Mouse (Mus musculus) activated CD4-positive, CD25-positive, alpha-beta regulatory T cell, adult 4 months (primary cell): ENCODE measurements around the gene Adamts5. TPM values are rescaled to one million over a fixed set of nuclear protein-coding genes. Genes with fewer than 3 reads are reported as not detected.

Source experiments
- ATAC-seq: one replicate; pipeline ENCODE4 v1.8.0; 2017
- polyA plus RNA-seq, 2 experiments: library from polyadenylated mRNA; unstranded; fragments of 100-300 nt; shearing (Covaris generic); gene quantifications; one replicate each; pipeline ENCODE4 v1.2.1; 2017

Gene Adamts5
- polyA plus RNA-seq: under 1 TPM in 1 of 2 experiments, not detected in 1; 0.12 TPM

DNA sequence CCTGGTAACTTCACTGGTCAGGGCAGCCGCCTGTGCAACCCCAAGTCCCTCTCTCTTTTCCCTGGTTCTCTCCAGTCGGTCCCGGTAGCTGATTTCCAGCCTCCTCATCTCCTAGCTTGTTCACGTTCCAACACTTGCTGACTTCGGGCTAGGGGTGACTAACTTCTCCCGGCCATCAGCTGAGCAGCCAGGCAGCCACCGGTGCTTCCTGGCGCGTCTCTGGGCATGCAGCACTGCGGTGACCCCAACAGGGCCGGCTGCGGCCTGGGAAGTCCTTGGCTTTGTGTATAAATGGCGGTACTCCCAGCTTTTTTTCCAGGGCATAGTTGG lies at the start of gene Adamts5:
Gene Adamts5, minus strand, starts transcription at position 248 of the 330 bp plus-strand sequence.
- no peak for ATAC-seq

DNA sequence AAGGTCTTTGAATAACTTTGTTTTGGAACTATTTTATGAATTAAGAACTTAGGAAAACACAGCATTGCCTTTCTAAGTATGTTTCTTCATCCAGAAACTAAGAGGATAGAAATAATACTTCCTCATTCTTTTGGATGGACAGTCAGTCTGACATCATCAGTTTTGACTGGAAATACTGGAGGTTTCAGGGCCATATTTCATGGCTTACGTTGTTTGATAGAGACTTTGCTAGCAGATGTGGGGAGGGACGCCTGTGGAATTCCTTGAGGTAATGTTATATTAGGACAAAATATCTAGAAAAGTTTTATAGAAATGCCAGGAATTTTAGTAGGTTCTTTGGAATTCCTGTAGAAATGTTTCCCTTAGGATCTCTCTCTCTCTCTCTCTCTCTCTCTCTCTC lies 48.7 kb upstream of the Adamts5 start:
- no peak for ATAC-seq

GRCm38 (mm10) chr16:85926004-85926403 lies 24.4 kb upstream of the Adamts5 start:
- no peak for ATAC-seq

DNA sequence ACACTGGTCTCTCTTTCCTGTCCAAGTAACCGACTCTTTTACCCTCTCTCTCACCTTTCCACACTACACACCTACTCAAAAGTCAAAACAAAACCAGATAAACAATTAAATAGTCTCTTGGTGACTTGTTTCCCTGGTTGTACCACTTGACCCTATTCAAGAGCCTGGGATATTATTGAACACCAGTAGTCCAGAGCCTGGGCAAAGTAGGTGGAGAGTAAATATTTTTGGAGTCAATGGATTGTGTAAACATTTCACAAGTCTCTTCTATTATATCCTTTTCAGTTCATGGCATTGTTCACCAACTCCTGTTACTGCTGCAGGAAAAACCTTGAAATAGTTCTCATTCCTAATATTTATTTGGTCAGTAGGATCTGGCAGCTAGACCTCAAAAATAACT lies 20.8 kb upstream of the Adamts5 start:
- no peak for ATAC-seq

- ATAC-seq: no peak
These were observed 18.5 kb upstream of the Adamts5 start for GRCm38 (mm10) chr16:85920122-85920521.

GRCm38 (mm10) chr16:85900702-85901580 lies 687 bp downstream of the Adamts5 start:
- ATAC-seq: no peak

DNA sequence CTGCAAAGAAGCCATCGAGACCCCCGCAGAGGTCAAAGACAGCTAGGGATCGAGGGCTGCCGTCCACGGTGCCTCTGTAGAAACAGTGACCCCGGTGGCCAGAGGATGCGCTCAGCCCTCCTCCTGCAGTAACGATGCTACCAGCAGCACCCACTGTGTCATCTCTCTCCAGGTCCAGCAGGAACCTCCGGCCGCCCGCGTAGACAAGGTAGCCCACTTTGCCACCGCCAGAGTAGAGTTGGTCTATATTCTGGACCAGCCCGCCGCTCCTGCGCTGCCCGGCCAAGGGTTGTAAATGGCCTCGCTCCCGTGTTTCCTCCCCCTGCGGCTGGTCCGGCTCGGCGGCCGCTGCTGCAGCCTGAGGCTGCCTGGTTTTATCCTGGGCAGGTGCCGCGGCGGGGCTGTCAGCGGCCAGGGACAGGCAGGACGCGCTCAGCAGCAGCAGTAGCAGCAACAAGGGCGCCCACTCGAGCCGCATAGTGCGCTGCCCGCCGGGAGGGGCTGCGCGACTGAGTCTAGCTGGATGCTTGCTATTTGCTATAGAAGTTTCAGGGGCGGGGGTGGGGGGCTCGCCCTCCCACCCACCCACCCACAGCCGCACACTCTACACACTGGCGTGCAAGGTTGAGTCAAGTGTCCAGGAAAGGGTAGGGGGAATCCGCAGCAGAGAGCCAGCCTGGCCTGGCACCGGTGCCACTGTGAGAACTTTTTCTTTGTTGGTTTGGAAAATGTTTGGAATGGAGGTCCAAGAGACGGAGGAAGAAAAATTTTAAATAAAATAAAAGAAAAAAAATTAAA lies 1.6 kb downstream of the Adamts5 start:
- ATAC-seq: no peak

DNA sequence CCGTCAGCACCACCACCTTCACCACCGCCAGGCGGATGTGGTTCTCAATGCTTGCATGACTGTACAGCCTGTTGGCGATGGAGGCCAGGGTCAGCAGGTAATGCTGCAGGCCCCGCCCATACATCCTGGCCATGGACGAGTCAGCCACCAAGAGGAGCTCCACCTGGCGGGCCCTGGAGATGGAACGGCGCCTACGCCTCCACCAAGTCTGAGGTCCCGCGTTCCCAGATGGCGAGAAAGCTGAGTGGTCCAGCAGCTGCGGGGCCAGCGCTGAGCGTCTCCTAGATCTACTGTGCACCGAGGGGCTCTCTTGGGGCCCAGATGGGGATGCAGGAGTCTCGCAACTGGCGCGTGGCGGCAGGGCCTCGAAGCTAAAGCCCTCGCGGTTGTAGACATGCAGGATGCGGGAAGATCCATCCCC lies 2.3 kb downstream of the Adamts5 start:
- ATAC-seq: no peak

GRCm38 (mm10) chr16:85898816-85899215 lies 2.8 kb downstream of the Adamts5 start:
- no peak for ATAC-seq

DNA sequence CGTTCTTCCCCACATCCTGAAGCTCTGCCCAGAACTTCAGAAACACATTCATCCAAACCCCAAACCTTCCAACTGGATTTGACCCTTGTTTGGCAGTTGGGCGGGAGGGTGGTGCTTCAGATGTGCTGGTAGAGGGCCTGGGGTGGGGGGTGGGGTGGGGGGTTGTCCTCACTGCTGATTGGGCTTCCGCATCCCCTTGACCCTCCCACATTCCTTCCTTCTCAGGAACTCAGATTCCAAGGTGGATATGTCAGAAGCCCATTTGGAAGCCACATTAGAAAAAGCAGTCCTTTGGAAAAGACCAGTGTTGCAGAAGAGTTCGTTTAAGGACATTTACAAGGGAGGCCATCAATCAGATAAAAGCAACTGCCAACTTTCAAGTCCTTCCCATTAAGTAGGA lies 3.2 kb downstream of the Adamts5 start:
- ATAC-seq: no peak

DNA sequence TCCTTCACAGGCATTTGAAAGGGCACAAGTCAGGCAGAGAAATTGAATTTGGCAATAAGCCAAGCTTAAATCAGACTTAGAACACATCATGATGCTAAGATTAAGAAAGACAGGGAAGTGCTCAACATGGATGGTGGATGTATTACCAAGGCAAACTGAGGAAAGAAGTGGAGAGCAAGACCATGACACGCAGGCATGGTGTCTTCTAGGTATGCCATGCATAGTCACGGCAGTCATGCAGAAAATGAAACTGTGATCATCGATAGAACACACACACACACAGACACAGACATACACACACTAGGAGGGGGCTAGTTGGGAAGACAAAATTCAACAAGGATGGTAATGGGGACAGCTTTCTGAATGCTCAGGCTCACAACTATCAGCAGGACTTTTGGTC lies 3.8 kb downstream of the Adamts5 start:
- no peak for ATAC-seq

DNA sequence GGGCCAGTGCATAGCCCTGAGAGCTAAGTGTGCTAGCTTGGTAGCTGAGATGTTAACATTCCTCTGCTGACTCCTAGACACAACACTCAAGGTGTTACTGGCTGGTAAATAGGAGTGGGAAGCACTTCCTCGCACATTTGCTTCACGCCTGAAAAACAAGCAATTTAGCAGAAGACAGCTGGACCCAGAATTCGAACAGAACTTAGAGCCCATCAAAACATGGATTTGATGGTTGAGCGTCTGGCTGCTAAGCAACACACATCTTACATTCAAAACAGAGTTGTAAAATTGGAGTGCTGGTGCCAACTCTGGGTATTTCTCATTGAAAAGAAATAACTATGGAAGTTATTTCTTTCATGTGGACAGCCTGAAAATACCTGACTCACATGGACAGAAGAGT lies 5.7 kb downstream of the Adamts5 start:
- ATAC-seq: no peak

- no peak for ATAC-seq
These were observed 11.8 kb downstream of the Adamts5 start for GRCm38 (mm10) chr16:85889778-85890177.

- no peak for ATAC-seq
These were observed 14.2 kb downstream of the Adamts5 start for GRCm38 (mm10) chr16:85887289-85888051.

DNA sequence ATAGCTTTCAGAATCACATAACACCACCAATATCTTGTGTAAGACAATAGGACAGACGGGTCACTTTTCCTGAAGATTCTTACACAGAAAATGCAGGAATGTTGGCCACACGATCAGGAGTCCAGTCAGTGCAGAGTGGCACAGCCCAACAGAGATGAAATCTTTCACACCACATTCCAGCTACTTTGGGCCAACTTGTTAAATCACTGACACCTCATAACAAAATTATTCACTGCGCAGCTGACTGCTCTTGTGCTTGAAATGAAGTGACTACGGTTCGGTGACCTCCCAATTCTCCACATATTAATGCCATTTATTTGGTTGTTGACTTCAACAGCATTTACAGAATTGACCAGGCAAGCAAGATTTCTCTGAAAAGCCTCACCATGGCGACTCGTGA lies 22.6 kb downstream of the Adamts5 start:
- no peak for ATAC-seq

DNA sequence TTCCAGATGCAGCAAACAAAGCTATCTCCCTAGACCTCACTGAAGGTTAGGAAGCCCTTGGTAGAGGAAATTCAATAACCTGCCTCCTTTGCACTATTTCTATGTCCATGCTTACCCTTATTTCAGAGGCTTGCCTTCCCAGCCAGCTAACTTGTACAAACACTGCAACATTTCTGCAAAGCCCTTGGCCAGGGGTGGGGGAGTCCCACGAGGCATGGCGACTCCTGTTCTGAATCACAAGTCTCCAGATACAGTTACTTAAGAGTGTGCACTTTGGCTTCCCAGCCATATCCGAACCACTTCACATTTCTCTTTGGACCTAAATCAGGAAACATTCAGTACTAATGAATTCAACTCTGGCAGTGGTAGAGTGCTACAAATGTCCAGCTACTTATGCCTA lies 27.5 kb downstream of the Adamts5 start:
- no peak for ATAC-seq

GRCm38 (mm10) chr16:85871971-85872370 lies 29.7 kb downstream of the Adamts5 start:
- ATAC-seq: no peak

GRCm38 (mm10) chr16:85871248-85871647 lies 30.4 kb downstream of the Adamts5 start:
- no peak for ATAC-seq

DNA sequence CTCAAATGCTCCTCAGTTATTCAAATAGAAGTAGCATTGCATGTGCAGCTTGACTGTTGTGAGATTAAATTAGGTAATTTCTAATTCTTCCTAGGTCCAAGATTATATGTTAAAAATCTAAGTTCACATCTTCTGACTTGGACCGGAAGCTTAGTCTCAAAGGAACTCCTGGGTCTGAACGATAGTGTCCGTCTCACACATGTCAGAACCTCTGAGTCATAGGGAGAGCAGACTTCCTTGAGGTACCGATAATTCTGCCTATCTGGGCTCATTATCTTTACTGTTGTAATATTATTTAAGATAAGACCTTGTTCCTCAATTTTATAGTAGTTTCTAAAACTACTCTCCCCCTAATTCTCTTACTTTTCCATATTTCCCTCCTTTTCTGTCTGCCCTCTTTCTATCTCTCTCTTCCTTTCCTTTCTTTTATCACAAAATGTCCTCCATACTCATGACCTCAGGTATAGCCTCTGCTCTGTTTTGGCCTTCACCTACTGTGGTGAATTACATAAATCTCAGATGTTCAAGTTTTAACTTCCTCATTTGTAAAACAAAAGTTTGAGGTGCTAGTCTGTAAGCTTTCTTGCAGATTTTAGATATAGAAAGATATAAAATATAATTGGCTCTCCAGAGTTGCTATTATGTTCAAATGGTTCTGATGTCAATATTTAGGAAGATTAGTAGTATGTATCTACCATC lies 36.8 kb downstream of the Adamts5 start:
- ATAC-seq: no peak

DNA sequence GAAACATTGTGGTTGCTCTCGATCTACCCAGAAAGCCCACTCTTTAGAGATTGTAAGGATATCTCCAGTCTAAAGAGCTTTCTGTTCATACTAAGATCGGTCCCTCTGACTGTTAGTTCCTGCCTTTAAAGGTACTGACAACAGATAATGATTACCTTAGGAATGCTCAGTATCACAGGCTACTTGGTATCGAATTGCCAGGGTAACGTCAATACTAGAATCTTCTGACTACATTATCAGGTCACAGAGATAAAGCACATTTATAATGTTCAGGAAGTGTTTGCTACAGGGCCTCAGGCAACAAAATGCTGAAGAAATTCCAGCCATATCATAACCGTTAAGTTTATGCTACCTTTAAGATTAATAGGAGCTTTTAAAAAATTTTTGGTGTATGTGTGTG lies 47.1 kb downstream of the Adamts5 start:
- no peak for ATAC-seq

DNA sequence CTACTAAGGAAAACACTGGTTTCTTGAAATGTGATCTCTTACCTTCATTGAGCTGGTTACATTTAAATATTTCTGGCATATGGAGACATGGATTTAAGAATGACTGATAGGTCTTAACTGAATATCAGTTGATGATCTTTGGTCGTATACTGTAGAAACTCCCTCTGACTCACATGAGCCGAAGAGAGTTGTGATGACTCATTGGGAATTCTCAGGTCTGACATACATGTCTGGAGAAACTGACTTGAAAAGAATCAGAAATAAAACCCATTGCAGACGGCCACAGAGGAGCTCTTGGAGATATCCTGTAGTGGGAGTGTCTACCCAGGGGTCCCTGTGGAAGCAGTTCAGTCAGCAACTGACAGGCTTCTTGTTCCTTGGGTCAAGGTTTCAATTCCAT lies 74.6 kb downstream of the Adamts5 start:
- no peak for ATAC-seq

DNA sequence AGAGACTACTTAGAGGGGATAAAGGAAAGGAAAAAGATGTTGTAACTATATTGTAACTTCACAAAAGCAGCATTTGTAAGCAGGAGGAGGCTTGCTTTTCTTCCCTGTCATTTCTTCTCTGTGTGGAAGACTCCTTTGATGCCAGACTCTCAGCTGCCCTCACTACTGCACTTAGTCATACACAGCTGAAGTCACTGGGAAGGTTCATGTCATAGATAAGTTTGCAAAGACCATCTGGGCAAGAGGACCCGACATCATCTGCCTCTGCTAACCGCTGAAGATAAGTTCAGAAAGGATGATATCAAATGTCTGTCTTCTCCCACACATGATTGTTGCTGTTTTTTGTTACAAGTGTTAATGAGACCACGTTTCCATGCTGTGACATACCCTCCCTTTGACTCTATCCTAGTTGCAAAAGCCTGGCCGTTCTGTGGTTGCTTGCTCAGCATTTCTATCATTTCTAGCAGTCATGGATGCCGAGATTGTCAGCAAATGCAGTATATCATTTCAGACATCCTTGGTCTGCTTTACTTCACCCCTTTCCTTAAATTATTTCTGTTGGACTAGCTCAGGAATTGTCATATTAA lies 79.2 kb downstream of the Adamts5 start:
- ATAC-seq: no peak
